Mouse (Mus musculus) E14TG2a.4 (cell line): ENCODE results near the gene Fbxw4.

Experiments
- CTCF ChIP-seq: conservative IDR thresholded peaks from 2 replicates; pipeline ENCODE4 v1.5.1; 2014; ENCODE audit warnings: low read length
- NANOG ChIP-seq: IDR thresholded peaks from 2 replicates; pipeline ENCODE4 v1.6.1; 2014; ENCODE audit warnings: borderline replicate concordance, low read length, mixed read lengths

DNA sequence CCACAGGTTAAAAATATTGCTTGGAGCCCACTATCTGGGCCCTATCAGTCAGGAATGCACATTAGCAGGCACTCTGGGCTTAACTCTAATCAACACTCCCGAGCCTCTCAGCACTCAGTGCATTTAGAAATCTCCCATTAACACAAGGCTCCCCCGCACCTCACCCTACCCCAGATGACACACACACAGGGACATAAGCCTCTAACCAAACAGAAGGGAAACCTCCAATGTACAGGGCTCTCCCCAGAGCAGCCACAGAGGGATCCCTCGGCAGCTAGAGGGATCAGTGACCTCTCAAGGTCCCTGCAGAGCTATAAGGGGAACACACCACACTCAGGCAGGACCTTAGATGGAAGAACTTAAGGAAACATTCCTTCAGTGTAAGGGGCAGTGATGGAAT is 28.5 kb downstream of the Fbxw4 start:
- no peak for TF ChIP-seq CTCF
- no peak for TF ChIP-seq NANOG
